Mouse (Mus musculus): Measurements from ENCODE around the gene She. TPM values are rescaled to one million over a fixed set of nuclear protein-coding genes. Genes with fewer than 3 reads are reported as not detected.

The She gene
- 5.0 and 6.8 TPM in 2 replicates for polyA plus RNA-seq (2012; rRNA removed; ENCODE audit: low replicate concordance)

DNA sequence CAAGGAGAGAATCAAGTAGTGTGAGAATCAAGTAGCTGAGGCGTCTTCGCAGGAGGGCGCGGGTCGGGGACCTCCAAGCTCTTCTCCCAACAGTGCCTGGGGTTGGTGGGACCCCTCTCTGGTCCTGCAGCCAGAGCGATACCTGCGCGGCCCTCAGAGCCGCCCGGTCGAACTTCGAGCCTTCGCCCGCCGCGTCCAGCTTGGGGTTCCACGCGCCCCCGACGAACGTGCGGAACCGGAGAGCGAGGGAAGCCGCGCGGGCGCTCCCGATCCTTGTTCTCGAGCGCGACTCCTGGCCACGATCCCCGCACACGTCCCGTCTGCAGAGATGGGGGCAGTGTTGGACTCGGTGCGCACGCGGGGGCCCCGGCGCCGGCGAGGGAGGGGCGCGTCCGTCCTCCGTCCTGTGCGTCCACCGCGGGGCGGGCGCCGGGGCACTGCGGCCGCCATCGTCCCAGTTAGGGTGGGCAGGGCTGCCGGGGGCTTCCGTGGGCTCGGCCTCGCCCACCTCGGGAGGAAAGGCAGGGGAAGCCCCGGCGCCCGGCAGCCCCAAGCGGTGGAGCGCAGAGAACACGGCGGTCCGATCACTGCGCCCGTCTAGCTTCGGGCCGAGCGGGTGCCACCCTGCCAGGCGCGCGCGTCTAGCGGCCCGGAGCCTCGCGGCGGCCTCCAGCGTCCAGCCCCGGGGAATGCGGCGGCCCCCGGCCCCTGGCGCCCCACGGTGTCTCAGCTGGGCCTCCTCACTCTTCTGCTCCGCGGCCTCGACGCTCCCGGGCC lies at the start of gene She:
She (plus strand) TSS at position 556 of the 777 bp plus-strand sequence.

Other genes with a start within 250 kb of the She start
- gene Adar, start 116.3 kb upstream of the She start, polyA plus RNA-seq (2012; rRNA removed; ENCODE audit: low replicate concordance), result 21.5 and 43.9 TPM in 2 replicates
- 0.93 and 1.0 TPM in 2 replicates for gene Chrnb2, start 66.7 kb upstream of the She start, polyA plus RNA-seq (2012; rRNA removed; ENCODE audit: low replicate concordance)
- gene Ube2q1, start 57.8 kb upstream of the She start, polyA plus RNA-seq (2012; rRNA removed; ENCODE audit: low replicate concordance), result 23.6 and 29.5 TPM in 2 replicates
- gene Il6ra, start 81.8 kb downstream of the She start, polyA plus RNA-seq (2012; rRNA removed; ENCODE audit: low replicate concordance), result 12.4 and 14.9 TPM in 2 replicates
- 44.7 and 85.4 TPM in 2 replicates for gene Atp8b2, start 132.1 kb downstream of the She start, polyA plus RNA-seq (2012; rRNA removed; ENCODE audit: low replicate concordance)
- gene Hax1, start 167.4 kb downstream of the She start, polyA plus RNA-seq (2012; rRNA removed; ENCODE audit: low replicate concordance), result 81.9 and 98.3 TPM in 2 replicates
- 60.2 and 69.1 TPM in 2 replicates for gene 4933434E20Rik, start 220.3 kb downstream of the She start, polyA plus RNA-seq (2012; rRNA removed; ENCODE audit: low replicate concordance)
- gene Ubap2l, start 221.3 kb downstream of the She start, polyA plus RNA-seq (2012; rRNA removed; ENCODE audit: low replicate concordance), result 109 and 164 TPM in 2 replicates
- gene Tpm3, start 241.3 kb downstream of the She start, polyA plus RNA-seq (2012; rRNA removed; ENCODE audit: low replicate concordance), result 100 and 134 TPM in 2 replicates

Measured in subcutaneous adipose tissue, adult 2 months (tissue).